ENCODE assay signal across 24 mouse cellular contexts in the genomic region with DNA sequence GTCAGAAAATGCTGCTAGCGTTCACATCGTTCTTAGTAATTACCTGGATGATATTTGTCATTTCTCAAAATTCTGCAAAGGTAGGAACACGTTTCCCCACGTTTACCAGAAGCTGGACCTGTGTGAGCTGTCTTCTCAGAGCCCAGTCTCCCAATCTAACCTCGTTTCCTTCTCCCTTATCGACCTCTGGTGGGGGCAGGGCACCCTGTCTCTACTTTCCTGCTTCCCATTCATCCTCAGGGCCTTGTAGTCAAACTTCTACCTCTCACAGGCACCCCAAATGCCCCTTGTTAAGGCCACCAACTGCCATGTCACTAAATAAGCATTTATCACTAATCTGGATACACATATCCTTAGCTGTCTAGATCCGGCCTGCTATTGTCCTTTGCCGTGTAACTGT.
DNase-seq lines count a peak whose midpoint lies in the region; ATAC-seq and TF ChIP-seq lines count a peak whose summit lies in the region.
"Had no signal": no experiment of that assay in that cellular context is flagged by ENCODE, and none has a peak within 500 bp of the region (broad histone marks: within the 10 kb centered on the region; RNA-seq: fewer than 3 reads in every experiment).

No protein-coding gene starts in this region.

- no peaks in the 10 kb centered on the region for H3K9me3 ChIP-seq in liver, postnatal 0 days (ENCODE audit: low read length)
- H3K9me3 ChIP-seq: forebrain, embryonic 10.5 days; forebrain, embryonic 13.5 days; heart, embryonic 13.5 days had no signal

- TF ChIP-seq EP300 in liver, postnatal 0 days (IDR thresholded peaks at IDR 0.05; ENCODE audit: low read depth) = no peak

- no peak overlapping the region for H3K4me3 ChIP-seq in liver, adult 2 months (ENCODE audit: insufficient read depth, low read depth, low read length)
- no peak overlapping the region for H3K4me3 ChIP-seq in liver, postnatal 0 days (ENCODE audit: low read depth, low read length)
- peak overlapping the region; percentile 52 for H3K4me3 ChIP-seq in spleen, adult 2 months (ENCODE audit: extremely low read depth, insufficient read depth, insufficient read length)
- H3K4me3 ChIP-seq in bone marrow macrophage, adult 2 months (ENCODE audit: insufficient read depth, low read length) = peak overlapping the region; percentile 70
- H3K4me3 ChIP-seq: forebrain, embryonic 10.5 days; forebrain, embryonic 13.5 days; heart, embryonic 13.5 days had no signal

- 0 out of 2 replicates have a peak overlapping the region, but pooled peaks have one; percentile 5 for H3K27ac ChIP-seq in liver, adult 2 months (replicated peaks; ENCODE audit: insufficient read depth, low read depth, low read length)
- no peak overlapping the region for H3K27ac ChIP-seq in liver, postnatal 0 days (ENCODE audit: low read depth)
- peak overlapping the region; percentile 77 for H3K27ac ChIP-seq in spleen, adult 2 months (ENCODE audit: insufficient read depth, low read length)
- H3K27ac ChIP-seq in bone marrow macrophage, adult 2 months (ENCODE audit: insufficient read depth, low read depth, low read length) = peak overlapping the region; percentile 100
- H3K27ac ChIP-seq: forebrain, embryonic 10.5 days; forebrain, embryonic 13.5 days; heart, embryonic 13.5 days; hindbrain, embryonic 14.5 days; hindbrain, postnatal 0 days had no signal

- H3K9ac ChIP-seq in liver, adult 2 months (ENCODE audit: low read depth, low read length) = no peak overlapping the region
- no peak overlapping the region for H3K9ac ChIP-seq in liver, postnatal 0 days (replicated peaks)
- H3K9ac ChIP-seq: forebrain, embryonic 13.5 days; heart, embryonic 13.5 days; hindbrain, embryonic 14.5 days had no signal

- 59% methylated on average over 8 of the region's 8 CpGs for WGBS in liver, adult 2 months
- WGBS in liver, postnatal 0 days (ENCODE audit: insufficient replicate concordance) = 46% methylated on average over 8 of the region's 8 CpGs
- WGBS in spleen, adult 2 months = 52% methylated on average over 8 of the region's 8 CpGs

- DNase-seq in liver, adult 2 months (ENCODE audit: extremely low read depth, low read depth, low spot score) = no peak
- DNase-seq in liver, postnatal 0 days = no peak
- DNase-seq in spleen, adult 2 months (ENCODE audit: low read depth in 1 of 2, low spot score in 2 of 2) = no peak
- DNase-seq in spleen, postnatal 10 days (ENCODE audit: low spot score in 2 of 2) = no peak
- no peak for DNase-seq in cerebellum, postnatal 10 days
- no peak for DNase-seq in thymus, adult 18-20 months
- DNase-seq: adrenal gland, adult 8-10 months; adrenal gland, postnatal 36 days; cerebellum, adult 11-12 months; cerebellum, adult 8-10 months; cerebellum, postnatal 14 days; gastrocnemius, postnatal 14 days; heart, postnatal 14 days; heart, postnatal 4 days had no signal

- H3K4me2 ChIP-seq in liver, postnatal 0 days (ENCODE audit: low read depth, low read length) = no peak overlapping the region
- H3K4me2 ChIP-seq: forebrain, embryonic 13.5 days; heart, embryonic 13.5 days; hindbrain, embryonic 14.5 days had no signal

- H3K36me3 ChIP-seq in liver, adult 2 months (ENCODE audit: control insufficient read depth, insufficient read depth, low read length) = no peaks in the 10 kb centered on the region
- H3K36me3 ChIP-seq in liver, postnatal 0 days (replicated peaks; ENCODE audit: insufficient read depth, low read length) = no peaks in the 10 kb centered on the region
- H3K36me3 ChIP-seq in spleen, adult 2 months (ENCODE audit: control insufficient read depth, insufficient read depth, low read length) = no peaks in the 10 kb centered on the region; the same call in 1 of the 2 replicates
- H3K36me3 ChIP-seq: forebrain, embryonic 10.5 days; heart, embryonic 13.5 days had no signal

- no peaks in the 10 kb centered on the region for H3K79me2 ChIP-seq in liver, adult 2 months (ENCODE audit: control insufficient read depth, insufficient read depth, low read length)

- no peak for TF ChIP-seq POLR2A in liver, adult 2 months (IDR thresholded peaks at IDR 0.05; ENCODE audit: extremely low read depth, insufficient read depth, low read length)
- no peak for TF ChIP-seq POLR2A in spleen, adult 2 months (IDR thresholded peaks at IDR 0.05; ENCODE audit: low read depth, low read length)
- no peak for TF ChIP-seq POLR2A in bone marrow macrophage, adult 2 months (IDR thresholded peaks at IDR 0.05; ENCODE audit: borderline replicate concordance, low read depth, low read length)

- H3K27me3 ChIP-seq in liver, adult 2 months (ENCODE audit: control insufficient read depth, insufficient read depth, low read length) = no peaks in the 10 kb centered on the region
- no peaks in the 10 kb centered on the region for H3K27me3 ChIP-seq in liver, postnatal 0 days (ENCODE audit: insufficient read depth, low read length)
- H3K27me3 ChIP-seq in spleen, adult 2 months (ENCODE audit: control insufficient read depth, insufficient read depth, low read length) = no peaks in the 10 kb centered on the region
- H3K27me3 ChIP-seq: forebrain, embryonic 13.5 days; heart, embryonic 13.5 days had no signal

- ATAC-seq in liver, postnatal 0 days = no peak
- ATAC-seq: activated CD4-positive, CD25-positive, alpha-beta regulatory T cell, adult 4 months; CD4-positive, CD25-positive, alpha-beta regulatory T cell, adult 4 months; forebrain, embryonic 13.5 days; forebrain, embryonic 16.5 days; hindbrain, postnatal 0 days; inflammation-experienced regulatory T-cells, adult 6 months had no signal

- H3K4me1 ChIP-seq in liver, adult 2 months (ENCODE audit: control insufficient read depth, insufficient read depth, low read length) = no peaks in the 10 kb centered on the region
- H3K4me1 ChIP-seq in liver, postnatal 0 days (ENCODE audit: insufficient read depth) = 0 out of 2 replicates have a peak, but pooled peaks cover 2% of the 10 kb centered on the region
- H3K4me1 ChIP-seq in spleen, adult 2 months (ENCODE audit: control insufficient read depth, insufficient read depth, insufficient read length) = peaks cover 19% of the 10 kb centered on the region
- H3K4me1 ChIP-seq in bone marrow macrophage, adult 2 months (ENCODE audit: control insufficient read depth, insufficient read depth, low read length) = peaks cover 55% of the 10 kb centered on the region
- H3K4me1 ChIP-seq: forebrain, embryonic 10.5 days; forebrain, embryonic 13.5 days; heart, embryonic 13.5 days had no signal

- no peak for TF ChIP-seq CTCF in liver, adult 2 months (IDR thresholded peaks at IDR 0.05; ENCODE audit: low read depth, low read length)
- no peak for TF ChIP-seq CTCF in liver, postnatal 0 days (IDR thresholded peaks at IDR 0.05; ENCODE audit: low read depth)
- TF ChIP-seq CTCF in spleen, adult 2 months (IDR thresholded peaks at IDR 0.05; ENCODE audit: extremely low read depth, insufficient read depth, insufficient read length, insufficient replicate concordance) = no peak
- TF ChIP-seq CTCF in bone marrow macrophage, adult 2 months (IDR thresholded peaks at IDR 0.05; ENCODE audit: low read depth, low read length) = no peak

Comparison
In these comparisons a context has a peak if more than half of its experiments do, and no peak if none do; other contexts are left out.
1. H3K4me3 ChIP-seq: peak in spleen, adult 2 months (single experiment) and bone marrow macrophage, adult 2 months (single experiment); none in liver, adult 2 months (single experiment) and liver, postnatal 0 days (single experiment).